Mouse (Mus musculus) embryo, embryonic 11.5 days (tissue): Measurements from ENCODE around the gene Insm2.

Experiments used
- DNase-seq: peaks from one replicate; pipeline ENCODE4 v3.0.0-alpha.2; 2012; ENCODE audit warnings: low read depth, low spot score

Insm2 gene

GRCm38 (mm10) chr12:55604411-55604810, 5.2 kb downstream of the Insm2 start:
- DNase-seq = no peak

- DNase-seq = no peak
These were observed 8.7 kb downstream of the Insm2 start for GRCm38 (mm10) chr12:55607902-55608301.

GRCm38 (mm10) chr12:55610812-55611211, 11.6 kb downstream of the Insm2 start:
- DNase-seq = no peak

- DNase-seq = no peak
These were observed 21.1 kb downstream of the Insm2 start for GRCm38 (mm10) chr12:55620321-55620720.

- DNase-seq = no peak
These were observed 23.5 kb downstream of the Insm2 start for GRCm38 (mm10) chr12:55622615-55623245.

GRCm38 (mm10) chr12:55623254-55623653, 24.0 kb downstream of the Insm2 start:
- no peak for DNase-seq

DNA sequence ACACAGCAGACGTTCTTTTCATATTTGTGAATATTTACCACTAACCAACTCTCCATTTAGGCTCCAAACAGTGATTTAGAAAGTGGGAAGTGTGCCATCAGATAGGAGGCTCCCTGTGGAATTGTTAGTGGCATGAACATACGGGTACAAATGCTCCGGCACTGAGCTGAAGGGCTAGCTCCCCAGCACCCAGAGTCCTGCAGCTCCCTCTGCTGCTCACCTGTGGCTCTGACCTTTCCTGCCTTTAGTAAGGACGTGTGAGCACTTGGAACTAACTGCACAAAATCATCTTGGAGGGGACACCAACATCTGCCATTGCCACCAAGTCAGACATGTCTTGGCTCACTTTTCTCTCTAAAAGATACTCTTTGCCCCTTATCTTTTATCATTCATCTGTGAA, 27.5 kb downstream of the Insm2 start:
- DNase-seq = no peak

DNA sequence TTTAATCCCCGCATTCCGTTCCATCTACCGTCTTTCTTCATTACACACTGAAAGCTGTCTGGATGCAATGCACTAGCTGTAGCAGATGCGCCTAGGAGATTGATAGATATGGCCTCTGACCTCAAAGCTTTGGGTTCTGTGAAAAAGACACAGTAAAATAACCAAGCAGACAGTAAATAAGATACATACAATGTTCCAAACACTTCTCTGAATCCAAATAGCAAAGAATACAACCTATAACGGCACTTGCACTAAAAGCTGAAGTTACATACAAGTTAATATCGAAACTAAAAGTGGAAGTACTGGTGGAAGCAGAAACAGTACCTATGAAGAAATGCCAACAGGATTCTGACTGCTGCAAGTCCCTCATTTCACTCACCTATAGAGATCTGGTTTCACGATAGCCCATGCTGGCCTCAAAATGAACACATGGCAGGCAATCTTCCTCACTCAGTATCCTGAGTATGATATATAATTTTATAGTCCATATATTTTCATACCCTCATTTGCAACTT, 48.8 kb downstream of the Insm2 start:
- DNase-seq = no peak
